Mouse (Mus musculus) c-Kit-positive CD71-positive TER-119-negative erythroid progenitor cells, embryonic 14.5 days (primary cell): ENCODE data around the gene Trhde.

ENCODE experiments used
- DNase-seq: peaks from one replicate; pipeline ENCODE4 v3.0.0-alpha.2; 2013; ENCODE audit warnings: low read depth

Trhde gene

GRCm38 (mm10) chr10:114735678-114736077, 66.4 kb downstream of the Trhde start:
- DNase-seq, result no peak

- no peak for DNase-seq
Measured at GRCm38 (mm10) chr10:114735111-114735510, 67.0 kb downstream of the Trhde start.

GRCm38 (mm10) chr10:114725591-114725990, 76.5 kb downstream of the Trhde start:
- DNase-seq, result no peak

GRCm38 (mm10) chr10:114701791-114702190, 100.3 kb downstream of the Trhde start:
- DNase-seq, result no peak

GRCm38 (mm10) chr10:114671791-114672415, 130.2 kb downstream of the Trhde start:
- DNase-seq, result no peak

GRCm38 (mm10) chr10:114593046-114593445, 209.1 kb downstream of the Trhde start:
- no peak for DNase-seq

GRCm38 (mm10) chr10:114578926-114579325, 223.2 kb downstream of the Trhde start:
- DNase-seq, result no peak

GRCm38 (mm10) chr10:114567891-114568290, 234.2 kb downstream of the Trhde start:
- no peak for DNase-seq

GRCm38 (mm10) chr10:114509186-114509585, 292.9 kb downstream of the Trhde start:
- DNase-seq, result no peak

- DNase-seq, result no peak
Measured at GRCm38 (mm10) chr10:114488806-114489205, 313.3 kb downstream of the Trhde start.

GRCm38 (mm10) chr10:114455591-114455990, 346.5 kb downstream of the Trhde start:
- no peak for DNase-seq

- DNase-seq, result no peak
Measured at GRCm38 (mm10) chr10:114448116-114448515, 354.0 kb downstream of the Trhde start.

- DNase-seq, result no peak
Measured at GRCm38 (mm10) chr10:114418956-114419530, 383.1 kb downstream of the Trhde start.

- DNase-seq, result no peak
Measured at GRCm38 (mm10) chr10:114415717-114416116, 386.4 kb downstream of the Trhde start.

- DNase-seq, result no peak
Measured at GRCm38 (mm10) chr10:114405260-114405659, 396.8 kb downstream of the Trhde start.

- DNase-seq, result no peak
Measured at GRCm38 (mm10) chr10:114403795-114404194, 398.3 kb downstream of the Trhde start.

GRCm38 (mm10) chr10:114370804-114371203, 431.3 kb downstream of the Trhde start:
- DNase-seq, result no peak

GRCm38 (mm10) chr10:114363442-114363841, 438.7 kb downstream of the Trhde start:
- DNase-seq, result no peak

GRCm38 (mm10) chr10:114362631-114363030, 439.5 kb downstream of the Trhde start:
- no peak for DNase-seq
